Mouse (Mus musculus) hindbrain, postnatal 0 days (tissue): Measurements from ENCODE around the gene Borcs6. TPM values are rescaled to one million over a fixed set of nuclear protein-coding genes. Genes with fewer than 3 reads are reported as not detected.

Source experiments
- ATAC-seq: fragments of 200-750 bp; cut with Nextera tagmentation; 2 replicates; pipeline ENCODE4 v1.8.0; 2017; ENCODE audit warnings: mild to moderate bottlenecking, moderate TSS enrichment, moderate library complexity
- DNase-seq: peaks from one replicate; pipeline ENCODE4 v3.0.0-alpha.2; 2015; ENCODE audit warnings: low spot score
- H3K27ac ChIP-seq: fragments of 300-500 bp; sonication (generic); 2 replicates; pipeline ENCODE4 v1.5.1; 2014; ENCODE audit warnings: mild to moderate bottlenecking
- H3K27me3 ChIP-seq: fragments of 300-500 bp; sonication (generic); 2 replicates; pipeline ENCODE4 v1.6.1; 2014; ENCODE audit warnings: low read length, mixed read lengths; ENCODE audit not compliant: insufficient read depth
- H3K36me3 ChIP-seq: fragments of 300-500 bp; sonication (generic); 2 replicates; pipeline ENCODE4 v1.6.1; 2014; ENCODE audit warnings: low read length, mixed read lengths; ENCODE audit not compliant: insufficient read depth
- H3K4me1 ChIP-seq: fragments of 300-500 bp; sonication (generic); 2 replicates; pipeline ENCODE4 v1.6.1; 2014; ENCODE audit warnings: antibody characterized with exemption, low read length, mixed read lengths; ENCODE audit not compliant: insufficient read depth
- H3K4me2 ChIP-seq: fragments of 300-500 bp; sonication (generic); 2 replicates; pipeline ENCODE4 v1.6.1; 2014; ENCODE audit warnings: low read depth, mild to moderate bottlenecking, low read length, moderate library complexity, mixed read lengths
- H3K4me3 ChIP-seq: fragments of 300-500 bp; sonication (generic); 2 replicates; pipeline ENCODE4 v1.5.1; 2014; ENCODE audit warnings: low read length
- H3K9ac ChIP-seq: fragments of 300-500 bp; sonication (generic); replicated peaks from 2 replicates; pipeline ENCODE4 v1.6.1; 2014; ENCODE audit warnings: mild to moderate bottlenecking, low read length, moderate library complexity, mixed read lengths
- H3K9me3 ChIP-seq: fragments of 300-500 bp; sonication (generic); 2 replicates; pipeline ENCODE4 v1.6.1; 2016; ENCODE audit warnings: low read length, mixed read lengths
- CTCF ChIP-seq: IDR thresholded peaks from 2 replicates; pipeline ENCODE4 v1.5.1; 2016; ENCODE audit warnings: antibody characterized with exemption, control low read depth, low read depth
- WGBS: fragments of 180-500 bp; shearing (Covaris S2); extraction: QIAGEN DNeasy Blood & Tissue Kit; methylation state at CpG from one replicate; pipeline ENCODE4 v1.1.7; 2014; 5-methylcytosine and 5-hydroxymethylcytosine counted together
- polyA plus RNA-seq: library from polyadenylated mRNA; unstranded; fragments of >200 nt; fragmentation: Nextera tagmentation; extraction: Ambion mirVana; gene quantifications from 2 replicates; pipeline ENCODE4 v1.2.1, GENCODE M21; 2015
- total RNA-seq: library from RNA; depleted of rRNA; stranded (reverse); fragments of >200 nt; gene quantifications from 2 replicates; pipeline ENCODE4 v1.2.3, GENCODE M21; 2014

Borcs6 gene
- total and polyA plus RNA-seq, 2 experiments from 2014 or later: 21.9 to 25.4 TPM

DNA sequence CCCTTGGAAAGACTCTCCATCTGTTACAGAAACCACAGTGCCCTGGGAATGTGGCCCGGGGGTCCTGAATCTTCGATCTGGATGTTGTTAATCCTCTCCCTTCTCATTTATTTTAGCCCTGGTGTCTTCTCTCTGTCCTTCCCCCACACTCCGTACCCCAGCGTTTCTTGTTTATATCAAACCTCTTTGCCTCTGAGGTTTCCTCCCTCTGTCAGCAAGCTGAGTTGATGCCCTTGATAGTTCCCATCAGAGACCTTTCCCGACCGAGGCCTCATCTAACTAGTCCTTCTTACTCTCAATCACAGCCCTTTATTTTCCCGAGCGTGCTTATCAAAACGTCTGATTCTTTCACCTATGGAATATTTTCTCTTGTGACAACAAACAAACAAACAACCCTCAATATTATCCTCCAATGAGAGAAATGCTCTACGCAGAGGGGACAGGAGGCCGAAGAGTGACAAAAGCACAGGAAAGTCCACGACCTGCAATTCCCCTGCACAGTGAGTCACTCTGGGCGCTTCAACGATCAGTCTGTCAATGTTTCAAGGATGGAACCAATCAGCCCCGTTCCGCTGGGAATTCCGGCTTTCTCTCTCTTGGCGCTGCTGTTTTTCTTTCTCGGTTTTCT, 674 bp upstream of the Borcs6 start:
- H3K4me3 ChIP-seq: peak overlapping the region; percentile 53
- H3K27me3 ChIP-seq: no peaks in the 10 kb centered on the region
- no peaks in the 10 kb centered on the region for H3K9me3 ChIP-seq
- peak overlapping the region; percentile 70 for H3K4me2 ChIP-seq
- peak overlapping the region; percentile 89 for H3K27ac ChIP-seq
- DNase-seq (no peak), ATAC-seq (peak; percentile 22)
- no peaks in the 10 kb centered on the region for H3K36me3 ChIP-seq
- H3K9ac ChIP-seq: peak overlapping the region; percentile 54
- peaks cover 13% of the 10 kb centered on the region for H3K4me1 ChIP-seq
- TF ChIP-seq CTCF: no peak
- WGBS: 2% methylated on average over 19 of the region's 19 CpGs

DNA sequence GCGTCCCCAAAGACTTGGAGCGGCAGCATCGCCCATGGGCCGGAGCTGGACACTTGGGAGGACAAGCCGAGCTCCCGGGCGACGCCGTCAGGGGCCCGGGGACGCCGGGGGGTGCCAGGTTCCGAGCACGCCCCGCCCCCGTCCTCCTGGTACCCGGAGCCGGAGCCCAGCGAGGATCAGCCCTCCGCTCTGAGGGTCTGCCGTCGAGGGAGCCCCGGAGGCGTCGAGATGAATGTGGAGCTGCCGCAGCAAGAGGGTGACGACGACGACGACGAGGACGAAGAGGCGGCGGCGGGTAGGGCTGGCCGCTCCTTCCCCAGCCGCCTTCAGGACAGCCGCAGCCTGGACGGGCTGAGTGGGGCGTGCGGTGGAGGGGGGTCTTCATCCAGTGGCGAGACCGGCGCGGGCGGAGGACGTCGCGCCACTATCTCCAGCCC, 476 bp downstream of the Borcs6 start:
- peak overlapping the region; percentile 69 for H3K9ac ChIP-seq
- peak overlapping the region; percentile 89 for H3K4me2 ChIP-seq
- H3K36me3 ChIP-seq: no peaks in the 10 kb centered on the region
- no peaks in the 10 kb centered on the region for H3K9me3 ChIP-seq
- no peak for TF ChIP-seq CTCF
- ATAC-seq (peak; percentile 31; the same call in 1 of the 2 replicates), DNase-seq (peak; percentile 58)
- WGBS: under 1% methylated on average over 46 of the region's 49 CpGs
- peaks cover 13% of the 10 kb centered on the region for H3K4me1 ChIP-seq
- no peaks in the 10 kb centered on the region for H3K27me3 ChIP-seq
- peak overlapping the region; percentile 53 for H3K4me3 ChIP-seq
- peak overlapping the region; percentile 89 for H3K27ac ChIP-seq

DNA sequence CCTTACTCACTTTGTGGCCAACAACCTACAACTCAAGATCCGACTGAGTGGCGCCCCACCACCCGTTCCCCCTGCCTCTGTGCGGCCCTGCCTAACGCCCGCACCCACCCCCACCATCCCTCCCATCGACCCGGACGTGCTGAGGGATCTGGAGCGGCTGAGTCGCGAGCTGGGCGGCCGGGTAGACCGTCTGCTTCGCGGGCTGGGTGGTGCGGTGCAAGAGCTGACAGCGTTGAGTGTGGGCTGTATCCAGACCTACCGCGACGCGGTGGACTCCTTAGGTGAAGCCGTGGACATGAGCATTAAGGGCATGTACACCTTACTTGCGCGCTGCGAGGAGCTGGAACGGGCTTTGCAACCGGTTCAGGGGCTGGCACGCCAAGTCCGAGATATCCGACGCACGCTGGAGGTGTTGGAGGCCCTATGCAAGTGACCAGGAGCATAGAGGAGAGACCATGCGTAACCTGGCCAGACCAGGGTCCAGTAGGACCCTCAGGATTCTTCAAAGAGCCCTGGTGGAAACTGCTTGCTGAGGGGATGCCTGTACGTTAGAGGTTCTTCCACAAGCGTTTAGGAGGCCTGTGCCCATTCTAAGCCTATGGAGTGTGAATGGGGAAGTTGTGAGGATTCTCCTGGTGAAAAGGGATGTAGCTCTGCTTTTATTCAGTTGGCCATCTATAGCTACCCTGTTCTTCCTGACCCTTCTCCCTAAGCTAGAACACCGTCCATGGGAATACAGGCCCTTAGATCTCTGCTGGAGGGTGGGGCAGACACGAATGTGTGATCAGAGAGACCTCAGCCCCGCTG, 1.1 kb downstream of the Borcs6 start:
- Histone ChIP-seq H3K9me3 (no peaks in the 10 kb centered on the region), H3K27ac (peak overlapping the region; percentile 89), H3K27me3 (no peaks in the 10 kb centered on the region), H3K9ac (peak overlapping the region; percentile 69), H3K36me3 (no peaks in the 10 kb centered on the region), H3K4me3 (peak overlapping the region; percentile 53), H3K4me2 (peak overlapping the region; percentile 89), H3K4me1 (peaks cover 13% of the 10 kb centered on the region)
- TF ChIP-seq CTCF: no peak
- WGBS: 2% methylated on average over 39 of the region's 40 CpGs
- ATAC-seq (no peak), DNase-seq (peak; percentile 25)

DNA sequence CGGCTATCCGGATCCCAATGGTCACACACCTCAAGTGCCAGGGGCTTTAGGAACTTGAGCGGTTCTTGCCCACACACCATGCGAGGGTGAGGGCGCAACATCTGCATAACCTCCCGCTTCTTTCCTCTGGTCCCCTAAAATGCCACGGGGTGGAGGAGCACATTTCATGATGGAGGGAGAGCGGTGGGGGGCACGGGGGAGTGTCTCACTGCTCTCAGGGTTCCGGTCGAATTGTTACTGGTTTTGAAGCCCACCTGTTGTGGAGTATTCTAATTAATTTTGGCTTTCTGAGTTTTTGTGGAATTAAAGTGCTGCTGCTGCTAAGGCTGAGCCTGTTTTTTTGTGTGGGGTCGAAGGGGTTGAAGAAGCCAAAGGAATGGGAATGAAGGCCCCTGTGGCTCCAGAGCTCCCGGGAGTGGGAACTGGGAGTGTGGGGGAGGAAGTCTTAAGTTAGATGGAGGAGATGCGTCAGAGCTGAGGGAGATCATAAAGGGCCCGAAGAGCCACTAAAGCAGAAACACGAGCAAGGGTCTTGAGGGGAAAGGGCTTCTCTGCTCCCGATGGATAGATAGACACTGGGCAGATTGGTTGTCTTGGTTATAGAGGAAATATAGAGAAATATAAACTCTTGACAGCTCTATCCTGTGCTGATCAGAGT, 1.9 kb downstream of the Borcs6 start:
- Histone ChIP-seq H3K27me3 (no peaks in the 10 kb centered on the region), H3K4me2 (peak overlapping the region; percentile 89), H3K27ac (peak overlapping the region; percentile 89; the same call in 1 of the 2 replicates), H3K9me3 (no peaks in the 10 kb centered on the region), H3K4me3 (peak overlapping the region; percentile 53), H3K36me3 (no peaks in the 10 kb centered on the region), H3K9ac (peak overlapping the region; percentile 69), H3K4me1 (peaks cover 20% of the 10 kb centered on the region)
- TF ChIP-seq CTCF: no peak
- no peak for ATAC-seq
- DNase-seq: no peak
- WGBS: 11% methylated on average over 17 of the region's 17 CpGs

DNA sequence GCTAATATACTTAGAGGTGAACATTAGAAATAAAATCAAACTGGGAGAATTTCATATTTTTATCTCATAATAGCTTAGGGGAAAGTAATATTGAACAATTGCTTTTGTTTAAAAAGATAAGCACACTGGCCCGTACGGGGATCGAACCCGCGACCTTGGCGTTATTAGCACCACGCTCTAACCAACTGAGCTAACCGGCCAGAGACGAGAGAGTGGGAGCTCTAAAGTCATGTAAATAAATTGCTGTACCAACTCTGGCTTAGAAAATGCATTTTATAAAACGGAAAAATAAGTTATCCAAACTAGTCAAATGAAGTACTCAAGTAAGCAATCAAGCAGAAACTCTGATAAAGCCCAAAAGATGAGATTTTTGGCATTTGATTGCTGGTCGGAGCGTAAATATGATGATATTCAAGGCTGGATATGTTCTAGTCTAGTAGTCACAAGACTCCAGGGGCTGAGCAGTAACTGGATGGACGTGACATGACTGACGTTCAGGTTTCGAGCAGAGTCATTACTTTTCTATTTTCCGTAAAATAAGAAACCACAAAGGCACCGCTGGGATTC, 2.8 kb downstream of the Borcs6 start:
- under 1% methylated on average over 17 of the region's 17 CpGs for WGBS
- Histone ChIP-seq H3K27me3 (no peaks in the 10 kb centered on the region), H3K9me3 (no peaks in the 10 kb centered on the region), H3K36me3 (no peaks in the 10 kb centered on the region), H3K27ac (peak overlapping the region; percentile 59; the same call in 1 of the 2 replicates), H3K4me2 (peak overlapping the region; percentile 89), H3K9ac (no peak overlapping the region), H3K4me1 (peaks cover 23% of the 10 kb centered on the region), H3K4me3 (peak overlapping the region; percentile 64)
- ATAC-seq (no peak), DNase-seq (peak; percentile 78)
- no peak for TF ChIP-seq CTCF

DNA sequence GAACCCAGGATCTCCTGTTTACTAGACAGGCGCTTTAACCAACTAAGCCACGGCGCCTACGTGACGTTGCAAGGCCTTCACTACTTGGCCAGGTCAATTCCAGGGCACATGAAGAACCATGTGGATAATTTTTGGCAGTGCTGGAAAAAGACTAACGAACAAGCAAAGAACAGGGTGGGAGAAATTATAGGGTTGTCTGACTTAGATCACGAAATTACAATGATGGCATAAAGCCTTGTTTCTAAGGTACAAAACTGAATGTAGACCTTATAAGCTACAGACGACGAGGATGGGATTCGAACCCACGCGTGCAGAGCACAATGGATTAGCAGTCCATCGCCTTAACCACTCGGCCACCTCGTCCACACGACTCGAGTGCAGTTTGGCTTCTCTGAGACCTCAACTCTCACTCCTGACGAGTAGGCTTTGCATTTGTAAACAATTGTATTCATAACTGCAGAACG, 3.3 kb downstream of the Borcs6 start:
- H3K4me1 ChIP-seq: peaks cover 23% of the 10 kb centered on the region
- ATAC-seq (peak; percentile 42), DNase-seq (peak; percentile 93)
- no peak overlapping the region for H3K9ac ChIP-seq
- peak overlapping the region; percentile 64 for H3K4me3 ChIP-seq
- peak overlapping the region; percentile 68 for H3K27ac ChIP-seq
- H3K36me3 ChIP-seq: no peaks in the 10 kb centered on the region
- H3K4me2 ChIP-seq: peak overlapping the region; percentile 89
- no peaks in the 10 kb centered on the region for H3K27me3 ChIP-seq
- H3K9me3 ChIP-seq: no peaks in the 10 kb centered on the region
- TF ChIP-seq CTCF: no peak
- WGBS: under 1% methylated on average over 19 of the region's 19 CpGs
